Mouse (Mus musculus) heart, adult 2 months (tissue): ENCODE results near the gene Asb14. TPM values are rescaled to one million over a fixed set of nuclear protein-coding genes. Genes with fewer than 3 reads are reported as not detected.
"Not testable (repeated sequence)": the region's sequence is repeated elsewhere in the genome, so short reads cannot be mapped to it uniquely, and the experiment has no call there.

Experiments
- DNase-seq, 2 experiments: peaks; one replicate each; pipeline ENCODE4 v3.0.0; 2021
- H3K27ac ChIP-seq: fragments of 200-600 bp; 2 replicates; pipeline ENCODE4 v1.8.1; 2022
- H3K27me3 ChIP-seq: fragments of 200-500 bp; 2 replicates; pipeline ENCODE4 v1.6.1; 2012; ENCODE audit warnings: mild to moderate bottlenecking, low read length, inconsistent platforms, mixed read lengths; ENCODE audit not compliant: control insufficient read depth, insufficient read depth
- H3K36me3 ChIP-seq: fragments of 200-500 bp; 2 replicates; pipeline ENCODE4 v1.6.1; 2012; ENCODE audit warnings: low read length, inconsistent platforms; ENCODE audit not compliant: control insufficient read depth, insufficient read depth
- H3K4me1 ChIP-seq: fragments of 200-500 bp; 2 replicates; pipeline ENCODE4 v1.6.1; 2011; ENCODE audit warnings: low read length; ENCODE audit not compliant: control insufficient read depth, insufficient read depth
- H3K4me3 ChIP-seq: fragments of 200-600 bp; 2 replicates; pipeline ENCODE4 v1.8.1; 2022
- H3K79me2 ChIP-seq: fragments of 200-500 bp; replicated peaks from 2 replicates; pipeline ENCODE4 v1.6.1; 2012; ENCODE audit warnings: mild to moderate bottlenecking, inconsistent platforms, low read length, moderate library complexity, mixed read lengths; ENCODE audit not compliant: control insufficient read depth, insufficient read depth
- H3K9ac ChIP-seq: fragments of 200-500 bp; 2 replicates; pipeline ENCODE4 v1.6.1; 2012; ENCODE audit warnings: low read depth, mild to moderate bottlenecking, control low read depth, inconsistent platforms, low read length, mixed read lengths
- CTCF ChIP-seq: fragments of 200-600 bp; IDR thresholded peaks from 2 replicates; pipeline ENCODE4 v1.8.1; 2022; ENCODE audit warnings: antibody characterized with exemption, mild to moderate bottlenecking, moderate library complexity
- EP300 ChIP-seq: fragments of 200-500 bp; IDR thresholded peaks from 2 replicates; pipeline ENCODE4 v1.6.1; 2011; ENCODE audit warnings: low read depth, low read length, control low read depth; ENCODE audit not compliant: insufficient read depth
- POLR2A ChIP-seq: fragments of 200-500 bp; IDR thresholded peaks from 2 replicates; pipeline ENCODE4 v1.6.1; 2011; ENCODE audit warnings: mild to moderate bottlenecking, low read depth, low read length, control low read depth; ENCODE audit not compliant: insufficient read depth
- WGBS: fragments of 180-500 bp; shearing (Covaris S2); methylation state at CpG from one replicate; pipeline ENCODE4 v1.1.7; 2018; 5-methylcytosine and 5-hydroxymethylcytosine counted together
- intact Hi-C: fragments of 180-260 bp; cut with DNase I; formaldehyde crosslinking; loops from one replicate; pipeline ENCODE4 v1.15.1; 2025
- polyA plus RNA-seq: library from polyadenylated mRNA; depleted of rRNA; stranded (reverse); fragments of >200 nt; gene quantifications from 2 replicates; pipeline ENCODE4 v1.2.3, GENCODE M21; 2012
- total RNA-seq, 2 experiments: library from RNA; stranded (reverse); gene quantifications; 2 replicates each; pipeline ENCODE4 v1.2.3; 2021

Asb14 gene
- total and polyA plus RNA-seq, 3 experiments, result 84.6 to 95.5 (median 87.8) TPM

GRCm38 (mm10) chr14:26899490-26899889, 5.1 kb downstream of the Asb14 start:
- Histone ChIP-seq H3K27ac (no peak overlapping the region), H3K4me3 (no peak overlapping the region), H3K9ac (no peak overlapping the region), H3K27me3 (no peaks in the 10 kb centered on the region), H3K79me2 (no peaks in the 10 kb centered on the region), H3K36me3 (peaks cover 3% of the 10 kb centered on the region; the same call in 1 of the 2 replicates), H3K4me1 (no peaks in the 10 kb centered on the region)
- DNase-seq, result no peak
- intact Hi-C loops, result no loop called here
- TF ChIP-seq POLR2A (no peak), CTCF (no peak), EP300 (no peak)
- WGBS, result 81% methylated on average over 2 of the region's 2 CpGs

- intact Hi-C loops, result no loop called here
- WGBS, result 83% methylated on average over 12 of the region's 12 CpGs
- Histone ChIP-seq H3K36me3 (peaks cover 3% of the 10 kb centered on the region; the same call in 1 of the 2 replicates), H3K4me1 (no peaks in the 10 kb centered on the region), H3K9ac (no peak overlapping the region), H3K27me3 (no peaks in the 10 kb centered on the region), H3K27ac (no peak overlapping the region), H3K4me3 (no peak overlapping the region), H3K79me2 (no peaks in the 10 kb centered on the region)
- DNase-seq, result no peak
- no peak for TF ChIP-seq POLR2A
- TF ChIP-seq CTCF, result no peak
- no peak for TF ChIP-seq EP300
These were observed 6.5 kb downstream of the Asb14 start for GRCm38 (mm10) chr14:26900893-26901292.

- Histone ChIP-seq H3K27ac (no peak overlapping the region), H3K4me3 (no peak overlapping the region), H3K27me3 (no peaks in the 10 kb centered on the region), H3K9ac (no peak overlapping the region), H3K79me2 (no peaks in the 10 kb centered on the region), H3K36me3 (no peaks in the 10 kb centered on the region), H3K4me1 (no peaks in the 10 kb centered on the region; the same call in 1 of the 2 replicates)
- WGBS, result 78% methylated on average over 4 of the region's 4 CpGs
- intact Hi-C loops, result no loop called here
- DNase-seq, result no peak
- TF ChIP-seq POLR2A (no peak), CTCF (no peak), EP300 (no peak)
These were observed 13.0 kb downstream of the Asb14 start for GRCm38 (mm10) chr14:26907401-26907800.

GRCm38 (mm10) chr14:26910461-26910860, 16.1 kb downstream of the Asb14 start:
- intact Hi-C loops, H3K4me1 ChIP-seq, H3K27me3 ChIP-seq, DNase-seq, H3K9ac ChIP-seq, H3K27ac ChIP-seq, H3K79me2 ChIP-seq, H3K36me3 ChIP-seq, H3K4me3 ChIP-seq: not testable (repeated sequence)
- 65% methylated on average over 9 of the region's 9 CpGs for WGBS

- no peaks in the 10 kb centered on the region; the same call in 1 of the 2 replicates for H3K4me1 ChIP-seq
- no peaks in the 10 kb centered on the region for H3K79me2 ChIP-seq
- H3K36me3 ChIP-seq, result no peaks in the 10 kb centered on the region
- H3K4me3 ChIP-seq, result no peak overlapping the region
- whole genome bisulfite sequencing, result 25% methylated on average over 6 of the region's 6 CpGs
- H3K27me3 ChIP-seq, result no peaks in the 10 kb centered on the region
- intact Hi-C loops, result no loop called here
- DNase-seq, result peak in 1 of 2 experiments; percentile 30
- TF ChIP-seq CTCF, result no peak
- no peak for TF ChIP-seq POLR2A
- peak overlapping the region; percentile 20; the same call in 1 of the 2 replicates for H3K27ac ChIP-seq
- H3K9ac ChIP-seq, result no peak overlapping the region
These were observed 16.8 kb downstream of the Asb14 start for GRCm38 (mm10) chr14:26911201-26911600.

GRCm38 (mm10) chr14:26911826-26912225, 17.5 kb downstream of the Asb14 start:
- DNase-seq, result no peak
- TF ChIP-seq CTCF, result no peak
- TF ChIP-seq EP300, result no peak
- no peak for TF ChIP-seq POLR2A
- no peaks in the 10 kb centered on the region; the same call in 1 of the 2 replicates for H3K4me1 ChIP-seq
- no peak overlapping the region; the same call in 1 of the 2 replicates for H3K27ac ChIP-seq
- H3K79me2 ChIP-seq, result no peaks in the 10 kb centered on the region
- no peak overlapping the region for H3K9ac ChIP-seq
- WGBS, result 87% methylated on average over 13 of the region's 13 CpGs
- no peaks in the 10 kb centered on the region for H3K27me3 ChIP-seq
- intact Hi-C loops, result no loop called here
- no peaks in the 10 kb centered on the region for H3K36me3 ChIP-seq
- no peak overlapping the region for H3K4me3 ChIP-seq

GRCm38 (mm10) chr14:26913681-26914268, 19.4 kb downstream of the Asb14 start:
- Histone ChIP-seq H3K27ac (no peak overlapping the region), H3K4me3 (no peak overlapping the region), H3K9ac (no peak overlapping the region), H3K79me2 (no peaks in the 10 kb centered on the region), H3K4me1 (no peaks in the 10 kb centered on the region; the same call in 1 of the 2 replicates), H3K36me3 (no peaks in the 10 kb centered on the region; the same call in 1 of the 2 replicates), H3K27me3 (no peaks in the 10 kb centered on the region)
- intact Hi-C loops, result no loop called here
- no peak for DNase-seq
- WGBS, result 79% methylated on average over 9 of the region's 9 CpGs
- TF ChIP-seq EP300, result no peak
- no peak for TF ChIP-seq POLR2A
- no peak for TF ChIP-seq CTCF
